Mouse (Mus musculus): ENCODE data around the gene Gba. TPM values are rescaled to one million over a fixed set of nuclear protein-coding genes. Genes with fewer than 3 reads are reported as not detected.

The Gba gene
- polyA plus RNA-seq, 1 experiment from 2014 or later: 34.7 TPM

DNA sequence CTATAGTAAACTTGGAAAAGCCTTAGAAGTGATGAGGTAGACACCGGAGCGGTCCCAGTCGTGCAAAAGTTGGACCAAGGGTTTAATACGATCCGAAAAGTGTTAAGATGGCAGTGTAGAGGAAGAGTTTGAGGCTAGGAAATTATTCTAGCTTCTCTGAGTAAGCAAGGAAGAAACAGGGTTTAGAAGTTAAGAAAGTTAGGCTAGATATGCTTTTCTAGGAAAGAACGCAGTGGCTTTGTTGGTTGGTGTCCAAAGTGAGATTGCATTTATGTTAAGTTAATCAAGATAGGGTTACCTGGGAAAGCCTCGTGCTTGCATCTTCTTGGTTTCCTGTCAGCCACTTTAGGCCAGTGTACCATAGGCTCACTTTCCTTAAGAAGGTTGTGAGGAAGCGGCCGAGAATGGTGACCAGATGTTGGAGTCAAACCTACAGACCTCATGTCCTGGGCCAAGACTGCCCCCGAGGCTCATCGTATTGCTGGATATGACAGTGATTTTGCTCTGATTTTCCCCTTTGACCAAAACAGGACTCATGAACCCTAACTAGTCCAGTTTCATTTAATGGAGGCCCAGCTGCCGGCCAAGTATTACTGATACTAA lies 37.4 kb upstream of the Gba start:
- no peaks in the 10 kb centered on the region for H3K27me3 ChIP-seq
- H3K9me3 ChIP-seq: no peaks in the 10 kb centered on the region
- peaks cover 16% of the 10 kb centered on the region for H3K4me1 ChIP-seq
- peak overlapping the region; percentile 81 for H3K4me2 ChIP-seq
- WGBS: 10% methylated on average over 12 of the region's 12 CpGs
- no peak for ATAC-seq (ENCODE audit: insufficient number of reproducible peaks, insufficient read depth, low FRiP score, low TSS enrichment, low read depth)
- peak overlapping the region; percentile 86 for H3K4me3 ChIP-seq
- H3K27ac ChIP-seq: peak overlapping the region; percentile 98
- H3K36me3 ChIP-seq: peaks cover 38% of the 10 kb centered on the region
- peak overlapping the region; percentile 98 for H3K9ac ChIP-seq

DNA sequence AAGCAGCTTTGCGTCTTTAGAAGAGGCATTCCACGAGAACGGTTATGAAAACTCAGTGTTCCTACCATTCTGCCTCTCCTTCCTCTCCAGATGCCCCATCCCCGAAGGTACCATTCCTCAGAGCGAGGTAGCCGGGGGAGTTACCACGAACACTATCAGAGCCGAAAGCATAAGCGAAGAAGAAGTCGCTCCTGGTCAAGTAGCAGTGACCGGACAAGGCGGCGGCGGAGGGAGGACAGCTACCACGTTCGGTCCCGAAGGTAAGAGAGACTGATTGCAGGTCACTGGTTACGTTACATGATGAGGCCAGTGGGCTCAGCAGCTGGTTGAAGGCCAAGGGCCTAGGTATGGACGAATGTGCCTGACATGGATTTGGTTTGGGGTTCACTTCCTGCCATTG lies 35.8 kb upstream of the Gba start:
- Histone ChIP-seq H3K9ac (no peak overlapping the region), H3K27ac (no peak overlapping the region), H3K9me3 (no peaks in the 10 kb centered on the region), H3K4me2 (no peak overlapping the region), H3K4me3 (no peak overlapping the region), H3K27me3 (no peaks in the 10 kb centered on the region), H3K4me1 (peaks cover 16% of the 10 kb centered on the region), H3K36me3 (peaks cover 53% of the 10 kb centered on the region)
- no peak for ATAC-seq (ENCODE audit: insufficient number of reproducible peaks, insufficient read depth, low FRiP score, low TSS enrichment, low read depth)
- 92% methylated on average over 19 of the region's 19 CpGs for WGBS

DNA sequence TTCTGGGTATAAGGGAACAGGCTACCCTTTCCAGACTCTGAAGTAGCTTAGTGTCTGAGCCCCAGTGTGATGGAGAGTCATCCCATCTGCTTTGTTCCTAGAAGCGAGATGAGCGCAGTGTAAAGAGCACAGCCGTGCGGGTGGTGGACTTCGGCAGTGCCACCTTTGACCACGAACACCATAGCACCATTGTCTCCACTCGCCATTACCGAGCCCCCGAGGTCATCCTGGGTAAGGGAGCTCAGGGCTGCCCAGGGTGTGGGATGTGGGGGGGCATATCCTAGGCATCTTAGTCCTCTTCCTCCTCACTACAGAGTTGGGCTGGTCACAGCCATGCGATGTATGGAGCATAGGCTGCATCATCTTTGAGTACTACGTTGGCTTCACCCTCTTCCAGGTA lies 27.9 kb upstream of the Gba start:
- no peaks in the 10 kb centered on the region for H3K27me3 ChIP-seq
- 0 out of 2 replicates have a peak overlapping the region, but pooled peaks have one; percentile 6 for H3K9ac ChIP-seq
- 92% methylated on average over 11 of the region's 11 CpGs for WGBS
- peaks cover 20% of the 10 kb centered on the region for H3K4me1 ChIP-seq
- no peak overlapping the region for H3K27ac ChIP-seq
- no peak overlapping the region for H3K4me2 ChIP-seq
- H3K9me3 ChIP-seq: no peaks in the 10 kb centered on the region
- no peak for ATAC-seq (ENCODE audit: insufficient number of reproducible peaks, insufficient read depth, low FRiP score, low TSS enrichment, low read depth)
- H3K4me3 ChIP-seq: no peak overlapping the region
- H3K36me3 ChIP-seq: peaks cover 77% of the 10 kb centered on the region

DNA sequence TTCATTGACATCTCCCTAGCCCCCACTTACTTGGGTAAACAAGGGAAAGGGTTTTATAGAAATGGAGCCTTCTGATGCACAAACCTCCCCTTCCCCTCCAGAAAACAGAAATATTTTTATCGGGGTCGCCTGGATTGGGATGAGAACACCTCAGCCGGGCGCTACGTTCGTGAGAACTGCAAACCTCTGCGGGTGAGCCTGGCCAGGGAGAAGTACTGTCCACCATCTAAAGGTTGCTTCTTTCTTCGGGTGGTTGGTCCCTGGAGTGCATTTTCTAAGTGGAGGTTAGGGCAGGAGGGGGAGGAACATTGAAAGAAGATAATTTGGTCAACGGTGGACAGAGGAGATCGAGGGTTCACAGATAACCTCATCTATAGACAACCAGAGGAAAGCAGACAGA lies 27.2 kb upstream of the Gba start:
- Histone ChIP-seq H3K9me3 (no peaks in the 10 kb centered on the region), H3K4me3 (no peak overlapping the region), H3K27me3 (no peaks in the 10 kb centered on the region), H3K4me2 (no peak overlapping the region), H3K9ac (no peak overlapping the region), H3K36me3 (peaks cover 77% of the 10 kb centered on the region), H3K27ac (no peak overlapping the region), H3K4me1 (peaks cover 20% of the 10 kb centered on the region)
- WGBS: 95% methylated on average over 10 of the region's 10 CpGs
- ATAC-seq (ENCODE audit: insufficient number of reproducible peaks, insufficient read depth, low FRiP score, low TSS enrichment, low read depth): no peak

DNA sequence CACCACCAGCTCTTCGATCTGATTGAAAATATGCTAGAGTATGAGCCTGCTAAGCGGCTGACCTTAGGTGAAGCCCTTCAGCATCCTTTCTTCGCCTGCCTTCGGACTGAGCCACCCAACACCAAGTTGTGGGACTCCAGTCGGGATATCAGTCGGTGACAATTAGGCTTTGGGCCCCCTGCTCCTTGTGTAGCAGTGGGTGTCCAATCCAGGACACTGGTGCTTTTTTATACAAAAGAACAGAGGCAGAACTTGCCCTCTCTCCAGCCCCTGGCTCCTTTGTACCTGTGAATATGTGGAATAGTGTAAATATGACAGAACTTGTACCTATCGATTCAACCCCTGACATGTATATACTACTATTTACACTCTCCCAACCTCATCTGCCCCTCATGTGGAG lies 26.3 kb upstream of the Gba start:
- no peak overlapping the region; the same call in 1 of the 2 replicates for H3K4me2 ChIP-seq
- peaks cover 20% of the 10 kb centered on the region for H3K4me1 ChIP-seq
- ATAC-seq (ENCODE audit: insufficient number of reproducible peaks, insufficient read depth, low FRiP score, low TSS enrichment, low read depth): no peak
- H3K36me3 ChIP-seq: peaks cover 77% of the 10 kb centered on the region
- H3K9ac ChIP-seq: no peak overlapping the region
- H3K9me3 ChIP-seq: no peaks in the 10 kb centered on the region
- WGBS: 80% methylated on average over 7 of the region's 7 CpGs
- no peak overlapping the region for H3K4me3 ChIP-seq
- H3K27me3 ChIP-seq: no peaks in the 10 kb centered on the region
- 0 out of 2 replicates have a peak overlapping the region, but pooled peaks have one; percentile 28 for H3K27ac ChIP-seq

DNA sequence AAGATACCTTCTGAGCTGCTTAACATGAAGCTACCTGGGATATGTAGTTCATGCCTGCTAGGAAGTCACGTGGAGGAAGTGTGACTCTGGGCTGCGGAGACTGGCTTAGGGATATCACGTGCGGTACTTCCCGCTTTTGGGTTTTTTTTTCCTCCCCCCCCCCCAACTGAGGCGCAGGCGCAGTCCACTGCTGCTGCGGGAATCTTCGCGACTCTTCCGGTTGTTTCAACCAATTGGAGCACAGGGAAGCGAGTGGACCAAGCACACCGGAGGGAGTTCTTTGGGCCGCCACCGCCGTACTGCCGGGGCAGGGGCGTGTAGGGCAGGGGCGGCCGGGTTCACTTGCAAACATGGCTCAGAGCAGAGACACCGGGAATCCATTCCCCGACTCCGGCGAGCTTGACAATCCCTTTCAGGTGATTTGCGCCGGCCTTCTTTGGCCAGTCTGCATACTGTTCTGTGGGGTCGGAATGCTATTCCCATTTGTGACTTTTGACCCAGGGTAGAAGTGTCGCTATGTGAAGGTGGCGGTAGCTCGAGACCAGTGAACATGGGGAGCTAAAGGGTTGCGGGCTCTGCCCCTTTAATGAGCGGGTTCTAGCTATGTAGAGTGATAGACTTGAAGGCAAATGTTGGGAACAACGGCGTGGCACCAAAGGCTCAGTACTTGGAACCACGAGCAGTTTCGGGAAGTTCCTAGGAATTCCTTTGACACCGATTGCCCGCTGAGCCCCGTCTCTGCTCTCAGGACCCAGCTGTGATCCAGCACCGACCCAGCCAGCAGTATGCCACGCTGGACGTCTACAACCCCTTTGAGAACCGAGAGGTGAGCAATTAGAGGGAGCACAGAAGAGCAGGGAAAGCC lies 25.3 kb upstream of the Gba start, which contains the start of gene Scamp3:
TSS of gene Scamp3 (plus strand) at position 232 of the 865 bp plus-strand sequence.
- Histone ChIP-seq H3K27ac (peak within 1 kb of the TSS; percentile 84), H3K4me3 (peak within 1 kb of the TSS; percentile 76), H3K4me2 (peak within 1 kb of the TSS; percentile 83), H3K4me1 (peaks cover 21% of the 10 kb centered on the region), H3K27me3 (no peaks in the 10 kb centered on the region), H3K36me3 (peaks cover 78% of the 10 kb centered on the region), H3K9me3 (no peaks in the 10 kb centered on the region), H3K9ac (peak within 1 kb of the TSS; percentile 91)
- ATAC-seq (ENCODE audit: insufficient number of reproducible peaks, insufficient read depth, low FRiP score, low TSS enrichment, low read depth): peak; percentile 92
- under 1% methylated on average over 43 of the region's 43 CpGs for WGBS

DNA sequence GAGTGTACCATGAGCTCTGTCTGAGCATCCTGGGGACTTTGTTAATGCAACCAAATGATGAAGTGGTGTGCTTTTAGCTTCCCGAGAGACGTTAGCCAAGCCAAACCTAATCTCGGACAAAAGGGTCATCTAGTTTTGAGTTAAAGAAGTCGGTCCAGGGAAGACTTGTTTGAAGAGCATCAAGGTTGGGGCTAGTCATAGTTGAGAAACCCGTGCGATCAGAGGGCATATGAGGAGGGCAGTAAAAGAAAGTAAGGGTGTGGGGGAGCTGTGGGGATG lies 24.7 kb upstream of the Gba start:
- Histone ChIP-seq H3K4me3 (peak overlapping the region; percentile 76), H3K9ac (peak overlapping the region; percentile 91), H3K9me3 (no peaks in the 10 kb centered on the region), H3K27me3 (no peaks in the 10 kb centered on the region), H3K36me3 (peaks cover 75% of the 10 kb centered on the region), H3K4me1 (peaks cover 25% of the 10 kb centered on the region), H3K4me2 (peak overlapping the region; percentile 83), H3K27ac (peak overlapping the region; percentile 84)
- WGBS: 8% methylated on average over 6 of the region's 6 CpGs
- ATAC-seq (ENCODE audit: insufficient number of reproducible peaks, insufficient read depth, low FRiP score, low TSS enrichment, low read depth): no peak

DNA sequence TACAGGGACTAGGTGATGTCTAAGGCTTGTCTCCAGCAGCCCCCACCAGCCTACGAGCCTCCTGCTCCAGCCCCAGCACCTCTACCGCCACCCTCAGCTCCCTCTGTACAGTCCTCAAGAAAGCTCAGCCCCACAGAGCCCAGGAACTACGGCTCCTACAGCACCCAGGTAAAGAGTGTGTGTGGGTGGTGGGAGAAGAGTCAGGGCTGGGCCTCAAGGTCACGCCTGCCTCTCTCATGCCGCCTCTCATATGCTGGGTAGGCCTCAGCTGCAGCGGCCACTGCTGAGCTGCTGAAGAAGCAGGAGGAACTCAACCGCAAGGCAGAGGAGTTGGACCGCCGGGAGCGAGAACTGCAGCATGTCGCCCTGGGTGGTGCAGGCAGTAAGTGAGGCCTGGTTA lies 23.7 kb upstream of the Gba start:
- H3K36me3 ChIP-seq: peaks cover 65% of the 10 kb centered on the region
- H3K27me3 ChIP-seq: no peaks in the 10 kb centered on the region
- H3K27ac ChIP-seq: no peak overlapping the region
- WGBS: 91% methylated on average over 11 of the region's 11 CpGs
- ATAC-seq (ENCODE audit: insufficient number of reproducible peaks, insufficient read depth, low FRiP score, low TSS enrichment, low read depth): no peak
- H3K4me3 ChIP-seq: no peak overlapping the region
- H3K4me2 ChIP-seq: peak overlapping the region; percentile 83
- no peaks in the 10 kb centered on the region for H3K9me3 ChIP-seq
- peak overlapping the region; percentile 91 for H3K9ac ChIP-seq
- H3K4me1 ChIP-seq: peaks cover 32% of the 10 kb centered on the region

DNA sequence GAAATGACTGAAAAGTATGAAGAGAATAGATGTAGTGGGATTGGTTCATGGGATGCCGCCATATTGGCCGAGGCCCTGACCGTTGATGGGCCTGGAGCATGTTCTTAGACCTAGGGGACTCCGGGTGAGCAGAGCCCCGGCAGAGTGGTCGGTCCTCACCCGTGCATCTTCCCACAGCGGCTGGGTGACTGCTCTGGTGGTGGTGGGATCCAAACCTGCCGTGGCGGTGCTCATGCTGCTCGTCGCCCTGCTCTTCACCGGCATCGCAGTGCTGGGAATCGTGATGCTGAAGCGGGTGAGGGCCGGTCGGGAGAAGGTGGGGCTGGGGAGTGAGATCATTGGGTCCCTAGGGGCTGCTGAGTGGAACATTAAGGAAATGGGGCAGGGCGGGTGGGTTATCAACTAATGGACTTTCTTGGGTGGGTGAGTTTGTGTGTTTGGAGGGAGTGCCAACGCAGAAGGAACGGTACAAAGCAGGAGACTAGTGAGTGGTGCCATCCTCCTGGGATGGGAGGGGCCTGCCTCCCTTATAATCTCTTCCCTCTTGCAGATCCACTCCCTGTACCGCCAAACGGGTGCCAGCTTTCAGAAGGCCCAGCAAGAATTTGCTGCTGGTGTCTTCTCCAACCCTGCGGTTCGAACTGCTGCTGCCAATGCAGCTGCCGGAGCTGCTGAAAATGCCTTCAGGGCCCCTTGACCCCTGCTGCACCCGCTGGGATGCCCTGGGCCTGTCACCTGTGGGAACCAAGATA lies 20.8 kb upstream of the Gba start:
- whole genome bisulfite sequencing: 92% methylated on average over 27 of the region's 27 CpGs
- H3K27ac ChIP-seq: 0 out of 2 replicates have a peak overlapping the region, but pooled peaks have one; percentile 2

DNA sequence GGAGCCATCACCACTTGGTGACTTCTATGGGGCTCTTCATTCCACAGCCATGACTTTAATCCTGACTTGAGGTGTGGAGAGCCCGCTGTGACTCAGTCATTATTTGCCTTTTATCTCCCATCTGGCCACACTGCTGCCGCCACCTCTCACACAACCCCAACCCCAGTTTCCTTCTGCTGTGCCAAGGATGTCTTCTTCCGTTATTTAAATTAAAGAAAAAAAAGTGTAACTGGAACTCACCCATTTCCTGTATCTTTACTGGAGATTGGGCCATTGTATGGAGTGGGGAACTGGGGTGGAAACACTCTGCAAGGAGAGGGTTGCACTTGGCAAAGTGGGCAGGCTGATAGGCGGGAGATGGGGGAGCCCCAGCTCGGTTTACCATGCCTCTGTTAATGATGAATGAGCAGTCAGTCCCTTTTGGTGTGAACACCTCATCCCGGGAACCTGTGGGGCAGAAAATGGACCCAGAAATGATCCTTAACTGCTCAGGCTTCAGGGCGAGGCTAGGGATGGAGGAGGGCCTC lies 20.1 kb upstream of the Gba start:
- H3K9ac ChIP-seq: peak overlapping the region; percentile 88

More for the DNA sequence above, 20.8 kb upstream of the Gba start:
- Histone ChIP-seq H3K9ac (no peak overlapping the region), H3K4me1 (peaks cover 45% of the 10 kb centered on the region), H3K27me3 (no peaks in the 10 kb centered on the region), H3K9me3 (no peaks in the 10 kb centered on the region), H3K4me2 (no peak overlapping the region), H3K4me3 (no peak overlapping the region), H3K36me3 (peaks cover 46% of the 10 kb centered on the region)
- no peak for ATAC-seq (ENCODE audit: insufficient number of reproducible peaks, insufficient read depth, low FRiP score, low TSS enrichment, low read depth)

More for the DNA sequence above, 20.1 kb upstream of the Gba start:
- Histone ChIP-seq H3K9me3 (no peaks in the 10 kb centered on the region), H3K27ac (peak overlapping the region; percentile 87; the same call in 1 of the 2 replicates), H3K4me1 (peaks cover 47% of the 10 kb centered on the region), H3K36me3 (peaks cover 52% of the 10 kb centered on the region), H3K4me3 (peak overlapping the region; percentile 69), H3K4me2 (peak overlapping the region; percentile 92), H3K27me3 (no peaks in the 10 kb centered on the region)
- 48% methylated on average over 7 of the region's 7 CpGs for WGBS
- ATAC-seq (ENCODE audit: insufficient number of reproducible peaks, insufficient read depth, low FRiP score, low TSS enrichment, low read depth): no peak
